Mouse (Mus musculus) liver, adult 2 months (tissue): ENCODE data around the gene Coq7. TPM values are rescaled to one million over a fixed set of nuclear protein-coding genes. Genes with fewer than 3 reads are reported as not detected.

Experiments
- DNase-seq: peaks from one replicate; pipeline ENCODE4 v3.0.0-alpha.2; 2011; ENCODE audit warnings: low read depth, low spot score; ENCODE audit errors: extremely low read depth
- H3K27ac ChIP-seq: fragments of 200-500 bp; replicated peaks from 2 replicates; pipeline ENCODE4 v1.5.1; 2012; ENCODE audit warnings: low read depth, mild to moderate bottlenecking, control low read depth, inconsistent platforms, low read length; ENCODE audit not compliant: insufficient read depth
- H3K27me3 ChIP-seq: fragments of 200-500 bp; 2 replicates; pipeline ENCODE4 v1.6.1; 2012; ENCODE audit warnings: mild to moderate bottlenecking, moderate library complexity, low read length, inconsistent platforms; ENCODE audit not compliant: control insufficient read depth, insufficient read depth
- H3K36me3 ChIP-seq: fragments of 200-500 bp; 2 replicates; pipeline ENCODE4 v1.6.1; 2012; ENCODE audit warnings: low read length, inconsistent platforms; ENCODE audit not compliant: control insufficient read depth, insufficient read depth
- H3K4me1 ChIP-seq: fragments of 200-500 bp; 2 replicates; pipeline ENCODE4 v1.6.1; 2011; ENCODE audit warnings: low read length; ENCODE audit not compliant: control insufficient read depth, insufficient read depth
- H3K4me3 ChIP-seq: fragments of 200-500 bp; 2 replicates; pipeline ENCODE4 v1.5.1; 2011; ENCODE audit warnings: low read depth, mild to moderate bottlenecking, control low read depth, low read length, moderate library complexity; ENCODE audit not compliant: insufficient read depth
- H3K79me2 ChIP-seq: fragments of 200-500 bp; 2 replicates; pipeline ENCODE4 v1.6.1; 2012; ENCODE audit warnings: inconsistent platforms, mild to moderate bottlenecking, low read length, moderate library complexity; ENCODE audit not compliant: control insufficient read depth, insufficient read depth
- H3K9ac ChIP-seq: fragments of 200-500 bp; 2 replicates; pipeline ENCODE4 v1.6.1; 2012; ENCODE audit warnings: low read depth, mild to moderate bottlenecking, control low read depth, inconsistent platforms, low read length
- CTCF ChIP-seq: fragments of 200-500 bp; IDR thresholded peaks from 2 replicates; pipeline ENCODE4 v1.5.1; 2011; ENCODE audit warnings: low read depth, low read length, control low read depth
- POLR2A ChIP-seq: fragments of 200-500 bp; IDR thresholded peaks from 2 replicates; pipeline ENCODE4 v1.6.1; 2011; ENCODE audit warnings: low read length, control low read depth; ENCODE audit not compliant: insufficient read depth; ENCODE audit errors: extremely low read depth
- WGBS: fragments of 180-500 bp; shearing (Covaris S2); methylation state at CpG from one replicate; pipeline ENCODE4 v1.1.7; 2018; 5-methylcytosine and 5-hydroxymethylcytosine counted together
- polyA plus RNA-seq: library from polyadenylated mRNA; depleted of rRNA; stranded (reverse); fragments of >200 nt; gene quantifications from 2 replicates; pipeline ENCODE4 v1.2.3, GENCODE M21; 2012; rRNA removed
- total RNA-seq: library from RNA; depleted of rRNA; stranded (reverse); fragments of >200 nt; gene quantifications from 2 replicates; pipeline ENCODE4 v1.2.3, GENCODE M21; 2014; rRNA removed

Coq7 gene
- total RNA-seq (40.1 and 51.7 TPM in 2 replicates), polyA plus RNA-seq (37.4 and 41.5 TPM in 2 replicates)

DNA sequence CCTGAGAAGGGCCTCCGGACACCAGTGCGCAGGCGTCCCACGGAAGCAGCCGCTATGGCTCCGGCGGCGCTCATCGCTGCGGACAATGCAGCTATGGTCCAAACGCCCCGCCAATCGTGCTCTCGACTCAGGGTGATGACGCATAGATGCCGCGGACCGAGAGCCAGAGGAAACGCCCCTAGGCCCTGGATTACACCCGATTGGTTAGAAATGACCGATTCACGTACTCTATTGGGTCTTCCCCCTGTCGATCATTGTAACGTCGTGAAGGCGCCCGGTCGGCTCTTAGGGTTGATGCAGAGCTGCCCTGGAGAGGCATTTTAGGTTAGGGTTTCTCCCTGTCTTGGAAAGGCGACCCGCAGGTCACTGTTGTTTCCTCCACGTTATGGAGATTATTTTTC is at the start of gene Coq7:
Coq7 (minus strand) TSS at position 179 of the 401 bp plus-strand sequence.
- peak; percentile 46; the same call in 1 of the 2 replicates for TF ChIP-seq POLR2A
- TF ChIP-seq CTCF, result no peak
- Histone ChIP-seq H3K9ac (peak within 1 kb of the TSS; percentile 97), H3K36me3 (no peaks in the 10 kb centered on the region), H3K27me3 (no peaks in the 10 kb centered on the region), H3K27ac (peak within 1 kb of the TSS; percentile 99), H3K4me1 (0 out of 2 replicates have a peak, but pooled peaks cover 1% of the 10 kb centered on the region), H3K79me2 (no peaks in the 10 kb centered on the region; the same call in 1 of the 2 replicates), H3K4me3 (peak within 1 kb of the TSS; percentile 92)
- peak; percentile 97 for DNase-seq
- WGBS, result under 1% methylated on average over 31 of the region's 31 CpGs

DNA sequence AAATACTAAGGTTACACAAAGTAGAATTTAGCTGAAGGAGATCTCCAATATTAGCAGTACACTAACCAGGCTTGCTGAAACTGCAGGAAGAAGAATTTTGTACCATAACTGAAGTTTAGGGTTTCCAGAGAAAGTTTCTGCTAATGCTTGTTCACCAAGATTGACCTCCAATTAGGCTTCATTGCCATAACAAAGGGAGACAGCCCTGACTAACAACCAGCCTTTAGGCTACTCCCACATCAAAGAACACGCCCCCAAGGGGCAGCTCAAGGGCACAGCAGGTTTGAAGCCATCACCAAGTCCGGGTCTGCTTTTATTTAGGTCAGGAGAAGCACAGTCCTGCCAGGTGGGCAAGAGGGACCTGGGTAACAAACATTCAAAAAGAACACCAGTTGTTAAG is 46.8 kb upstream of the Coq7 start:
- 46% methylated on average over 2 of the region's 2 CpGs for WGBS
- no peak overlapping the region for H3K27ac ChIP-seq
- H3K4me1 ChIP-seq, result peaks cover 8% of the 10 kb centered on the region
- H3K36me3 ChIP-seq, result no peaks in the 10 kb centered on the region
- no peaks in the 10 kb centered on the region for H3K27me3 ChIP-seq
- TF ChIP-seq POLR2A, result no peak
- no peak overlapping the region for H3K9ac ChIP-seq
- H3K4me3 ChIP-seq, result no peak overlapping the region
- no peak for DNase-seq
- H3K79me2 ChIP-seq, result peaks cover 3% of the 10 kb centered on the region; the same call in 1 of the 2 replicates

DNA sequence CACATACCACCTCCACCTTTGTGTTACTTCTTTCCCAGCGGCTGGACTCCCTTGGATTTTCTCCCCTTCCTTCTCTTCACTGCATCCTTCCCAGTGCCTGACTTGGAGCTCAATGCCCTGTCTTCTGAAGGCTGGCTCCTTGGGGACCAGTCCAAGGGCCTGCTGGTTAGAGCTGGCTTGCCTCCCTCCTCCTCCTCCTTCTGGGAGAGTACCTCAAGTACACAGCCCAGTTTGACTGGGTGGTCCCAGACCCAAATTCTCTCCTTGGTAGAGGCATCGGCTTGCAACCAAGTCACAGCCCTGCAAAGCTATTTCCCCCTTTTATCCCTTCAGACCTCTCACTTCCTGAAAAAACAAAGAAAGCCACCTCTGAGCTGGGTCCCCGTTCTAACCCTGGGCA is 45.1 kb upstream of the Coq7 start:
- H3K27ac ChIP-seq, result no peak overlapping the region
- TF ChIP-seq CTCF (no peak), POLR2A (no peak)
- no peak overlapping the region for H3K4me3 ChIP-seq
- no peak overlapping the region for H3K9ac ChIP-seq
- peaks cover 4% of the 10 kb centered on the region for H3K4me1 ChIP-seq
- WGBS, result 88% methylated on average over 3 of the region's 3 CpGs
- H3K27me3 ChIP-seq, result no peaks in the 10 kb centered on the region
- H3K79me2 ChIP-seq, result peaks cover 3% of the 10 kb centered on the region; the same call in 1 of the 2 replicates
- no peaks in the 10 kb centered on the region for H3K36me3 ChIP-seq
- DNase-seq, result no peak

DNA sequence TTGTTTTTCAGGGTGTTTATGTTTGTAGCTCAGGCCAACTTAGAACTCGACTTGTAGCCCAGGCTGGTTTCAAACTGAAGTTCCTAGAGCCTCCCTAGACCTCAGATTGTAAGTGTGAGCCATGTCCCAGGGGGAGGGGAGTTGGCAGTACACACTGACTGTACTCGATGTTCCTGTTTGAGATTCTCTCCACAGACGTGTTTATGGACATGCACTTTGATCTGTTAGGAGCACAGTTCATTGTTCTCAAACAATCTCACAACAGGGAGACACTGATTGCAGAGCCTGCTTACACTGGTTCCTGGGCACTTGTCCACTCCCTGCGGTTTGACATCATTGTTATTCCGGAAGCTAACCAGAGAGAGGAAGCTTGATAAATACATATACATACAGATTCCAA is 38.9 kb upstream of the Coq7 start:
- Histone ChIP-seq H3K36me3 (no peaks in the 10 kb centered on the region), H3K4me3 (no peak overlapping the region), H3K79me2 (no peaks in the 10 kb centered on the region; the same call in 1 of the 2 replicates), H3K27me3 (no peaks in the 10 kb centered on the region), H3K4me1 (peaks cover 3% of the 10 kb centered on the region; the same call in 1 of the 2 replicates), H3K27ac (no peak overlapping the region), H3K9ac (no peak overlapping the region)
- TF ChIP-seq POLR2A, result no peak
- TF ChIP-seq CTCF, result no peak
- WGBS, result 9% methylated on average over 5 of the region's 5 CpGs
- peak; percentile 98 for DNase-seq

DNA sequence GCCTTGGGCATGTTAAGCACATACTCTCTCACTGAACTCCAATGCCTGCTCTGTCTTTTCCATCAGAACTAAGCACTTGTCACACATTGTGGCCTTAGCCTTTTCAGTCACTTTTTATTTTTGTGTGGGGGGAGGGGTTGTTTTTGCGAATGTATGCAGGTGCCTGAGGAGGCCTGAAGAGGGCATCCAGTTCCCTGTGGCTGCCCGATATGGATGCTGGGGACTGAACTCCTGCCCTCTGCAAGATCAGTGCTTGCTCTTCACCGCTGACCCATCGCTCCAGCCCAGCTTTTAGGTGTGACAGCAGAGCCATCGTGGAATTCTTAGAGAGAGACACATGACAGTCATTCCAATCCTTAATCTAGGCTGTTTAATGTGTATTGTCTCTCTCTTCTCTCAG is 38.2 kb upstream of the Coq7 start:
- Histone ChIP-seq H3K9ac (no peak overlapping the region), H3K27me3 (no peaks in the 10 kb centered on the region), H3K79me2 (no peaks in the 10 kb centered on the region; the same call in 1 of the 2 replicates), H3K36me3 (no peaks in the 10 kb centered on the region), H3K4me1 (peaks cover 3% of the 10 kb centered on the region; the same call in 1 of the 2 replicates), H3K27ac (0 out of 2 replicates have a peak overlapping the region, but pooled peaks have one; percentile 5), H3K4me3 (no peak overlapping the region)
- DNase-seq, result peak; percentile 69
- WGBS, result 26% methylated on average over 5 of the region's 5 CpGs
- TF ChIP-seq POLR2A (no peak), CTCF (peak; percentile 69)

DNA sequence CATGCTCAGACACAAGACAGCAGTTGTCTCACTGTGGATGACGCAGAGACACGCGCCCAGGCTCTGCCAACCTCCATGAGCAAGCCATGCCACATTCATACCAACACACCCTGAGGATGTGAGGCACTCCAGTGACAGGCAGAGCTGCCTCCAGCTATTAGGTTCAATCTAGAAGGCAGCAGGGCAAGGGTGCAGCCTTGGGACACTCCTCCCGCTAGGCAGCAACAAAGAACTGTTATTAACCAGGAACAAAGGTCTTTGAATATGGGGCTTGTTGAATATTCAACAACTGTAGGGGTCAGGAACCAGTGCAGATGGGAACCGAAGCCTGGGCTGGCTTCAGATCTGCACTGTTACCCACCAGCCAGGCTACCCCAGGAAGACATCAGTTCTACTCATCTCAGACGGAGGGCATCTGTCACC is 36.0 kb upstream of the Coq7 start:
- DNase-seq, result no peak
- no peaks in the 10 kb centered on the region; the same call in 1 of the 2 replicates for H3K79me2 ChIP-seq
- peaks cover 3% of the 10 kb centered on the region; the same call in 1 of the 2 replicates for H3K4me1 ChIP-seq
- no peak overlapping the region for H3K27ac ChIP-seq
- H3K36me3 ChIP-seq, result peaks cover 3% of the 10 kb centered on the region; the same call in 1 of the 2 replicates
- no peak overlapping the region for H3K9ac ChIP-seq
- WGBS, result 92% methylated on average over 6 of the region's 6 CpGs
- no peaks in the 10 kb centered on the region for H3K27me3 ChIP-seq
- TF ChIP-seq POLR2A, result no peak
- H3K4me3 ChIP-seq, result no peak overlapping the region
